Mouse (Mus musculus) liver, postnatal 0 days (tissue): ENCODE data around the gene Mpg.

Experiments used
- CTCF ChIP-seq: sonication (generic); IDR thresholded peaks from 2 replicates; pipeline ENCODE4 v1.5.1; 2016; ENCODE audit warnings: antibody characterized with exemption, low read depth
- EP300 ChIP-seq: IDR thresholded peaks from 2 replicates; pipeline ENCODE4 v1.6.1; 2016; ENCODE audit warnings: antibody characterized with exemption, low read depth, mild to moderate bottlenecking

DNA sequence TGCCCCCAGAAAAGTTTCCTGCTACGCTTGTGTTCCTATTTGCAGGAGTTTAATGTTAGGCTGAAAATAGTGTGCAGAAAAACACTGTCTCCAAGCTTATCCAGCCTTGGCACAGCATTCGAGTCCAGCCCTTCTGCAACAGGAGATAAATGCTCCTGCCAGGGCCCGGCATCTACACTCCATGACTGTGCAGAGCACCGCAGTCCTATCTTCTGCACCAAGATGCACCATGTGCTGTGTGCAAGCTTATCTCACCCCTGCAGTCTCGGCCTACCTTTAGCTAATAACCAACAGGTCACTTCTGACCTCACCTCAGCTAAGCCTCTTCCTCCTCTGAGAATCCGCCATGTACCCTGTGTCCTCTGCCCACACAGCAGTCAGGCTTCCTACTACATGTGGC, 19.3 kb downstream of the Mpg start:
- TF ChIP-seq CTCF = no peak
- peak; percentile 100 for TF ChIP-seq EP300
